Mouse (Mus musculus): ENCODE measurements around the gene Gm12789. TPM values are rescaled to one million over a fixed set of nuclear protein-coding genes. Genes with fewer than 3 reads are reported as not detected.
"Not testable (repeated sequence)": the region's sequence is repeated elsewhere in the genome, so short reads cannot be mapped to it uniquely, and the experiment has no call there.

Gm12789 gene
- total RNA-seq (2014; fragmentation: Nextera tagmentation) (not detected in 2 replicates), total RNA-seq (2017) (not detected in 2 replicates)

DNA sequence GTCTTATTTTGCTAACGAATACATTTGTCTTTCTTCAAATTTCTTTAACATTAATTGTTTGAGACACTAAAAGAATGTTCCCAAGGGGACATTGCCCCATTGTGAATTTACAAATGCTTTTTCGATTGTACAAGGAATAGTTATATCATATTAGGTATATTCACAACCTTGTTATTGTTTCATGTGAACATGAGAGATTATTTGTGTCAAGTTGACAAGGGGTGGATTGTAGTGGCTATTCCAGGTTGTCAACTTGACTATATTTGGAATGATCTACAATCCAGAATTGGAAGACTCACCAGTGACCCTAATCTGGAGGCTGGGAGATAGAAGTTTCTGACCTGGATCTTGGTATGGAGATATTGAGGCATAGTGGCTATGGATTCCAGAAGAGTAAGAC, at the start of gene Gm12789:
Gene Gm12789, plus strand, starts transcription at position 301 of the 400 bp plus-strand sequence.
- not testable (repeated sequence) for ATAC-seq (replicated peaks; ENCODE audit: poor library complexity, severe bottlenecking)

DNA sequence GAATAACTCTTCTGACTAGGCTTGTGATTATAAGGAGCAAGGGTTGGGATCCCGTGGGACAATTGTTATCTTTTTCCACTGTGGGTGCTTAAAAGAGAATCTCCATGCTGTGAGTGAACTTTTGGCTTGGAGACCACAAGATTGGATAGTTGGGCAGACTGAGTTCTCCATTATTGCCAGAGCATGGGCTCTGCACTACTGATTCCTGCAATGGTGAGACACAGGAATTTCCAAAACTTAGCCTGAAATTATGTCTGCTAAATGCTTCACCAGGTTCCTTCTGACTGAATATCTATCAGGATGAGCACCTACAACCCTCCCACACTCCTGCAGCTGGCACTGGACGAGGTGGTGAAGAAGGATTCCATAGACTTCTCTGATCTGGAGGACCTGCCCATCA, 46.3 kb upstream of the Gm12789 start, which contains the start of gene Gm12794:
Gene Gm12794, plus strand, starts transcription at position 301 of the 400 bp plus-strand sequence.
- not testable (repeated sequence) for ATAC-seq (replicated peaks; ENCODE audit: poor library complexity, severe bottlenecking)

DNA sequence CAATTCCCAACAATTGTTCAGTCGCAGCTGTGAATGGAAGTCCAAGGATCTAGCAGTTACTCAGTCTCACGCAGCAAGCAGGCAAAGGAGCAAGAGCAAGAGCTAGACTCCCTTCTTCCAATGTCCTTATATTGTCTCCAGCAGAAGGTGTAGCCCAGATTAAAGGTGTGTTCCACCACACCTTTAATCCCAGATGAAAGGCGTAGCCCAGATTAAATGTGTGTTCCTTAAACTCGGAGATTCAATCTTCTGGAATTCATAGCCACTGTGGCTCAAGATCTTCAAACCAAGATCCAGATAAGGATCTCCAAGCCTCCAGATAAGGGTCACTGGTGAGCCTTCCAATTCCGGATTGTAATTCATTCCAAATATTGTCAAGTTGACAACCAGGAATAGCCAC, 5.5 kb upstream of the Gm12789 start, which contains the start of gene Gm12790:
Gene Gm12790, minus strand, starts transcription at position 101 of the 400 bp plus-strand sequence.
- ATAC-seq (replicated peaks; ENCODE audit: poor library complexity, severe bottlenecking) = not testable (repeated sequence)

DNA sequence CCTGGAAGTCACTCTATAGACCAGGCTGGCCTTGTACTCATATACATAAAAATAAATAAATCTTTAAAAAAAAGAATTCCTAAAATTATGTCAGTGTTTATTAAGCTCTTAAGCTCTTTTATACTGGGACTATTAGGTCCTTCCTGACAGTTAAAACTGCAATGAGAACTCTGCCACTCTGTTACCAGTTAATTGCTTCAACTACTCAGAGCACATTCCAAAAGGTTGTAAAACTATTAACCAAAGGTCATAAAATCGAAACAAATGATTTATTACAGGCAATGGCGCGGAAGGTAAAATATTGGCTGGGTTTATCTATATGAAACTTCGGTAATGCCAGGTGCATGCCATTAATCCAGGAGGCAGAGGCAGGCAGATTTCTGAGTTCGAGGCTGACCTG, 748 bp upstream of the Gm12789 start:
- no peak for ATAC-seq (replicated peaks; ENCODE audit: poor library complexity, severe bottlenecking)

DNA sequence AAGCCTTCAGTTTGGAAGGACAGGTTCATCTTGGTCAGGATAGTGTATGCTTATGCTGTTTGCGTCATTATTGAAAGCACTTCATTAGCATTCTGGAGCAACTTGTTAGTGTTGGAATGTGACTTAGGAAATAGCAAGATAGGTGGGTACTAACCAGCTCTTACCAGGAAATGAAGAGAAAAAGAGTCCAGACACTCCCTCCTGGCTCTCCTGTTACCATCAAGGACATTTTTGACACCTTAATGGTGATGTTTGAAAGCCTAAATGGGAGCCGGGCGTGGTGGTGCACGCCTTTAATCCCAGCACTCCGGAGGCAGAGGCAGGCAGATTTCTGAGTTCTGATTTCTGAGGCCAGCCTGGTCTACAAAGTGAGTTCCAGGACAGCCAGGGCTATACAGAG, 11.0 kb downstream of the Gm12789 start:
- ATAC-seq (replicated peaks; ENCODE audit: poor library complexity, severe bottlenecking) = no peak

DNA sequence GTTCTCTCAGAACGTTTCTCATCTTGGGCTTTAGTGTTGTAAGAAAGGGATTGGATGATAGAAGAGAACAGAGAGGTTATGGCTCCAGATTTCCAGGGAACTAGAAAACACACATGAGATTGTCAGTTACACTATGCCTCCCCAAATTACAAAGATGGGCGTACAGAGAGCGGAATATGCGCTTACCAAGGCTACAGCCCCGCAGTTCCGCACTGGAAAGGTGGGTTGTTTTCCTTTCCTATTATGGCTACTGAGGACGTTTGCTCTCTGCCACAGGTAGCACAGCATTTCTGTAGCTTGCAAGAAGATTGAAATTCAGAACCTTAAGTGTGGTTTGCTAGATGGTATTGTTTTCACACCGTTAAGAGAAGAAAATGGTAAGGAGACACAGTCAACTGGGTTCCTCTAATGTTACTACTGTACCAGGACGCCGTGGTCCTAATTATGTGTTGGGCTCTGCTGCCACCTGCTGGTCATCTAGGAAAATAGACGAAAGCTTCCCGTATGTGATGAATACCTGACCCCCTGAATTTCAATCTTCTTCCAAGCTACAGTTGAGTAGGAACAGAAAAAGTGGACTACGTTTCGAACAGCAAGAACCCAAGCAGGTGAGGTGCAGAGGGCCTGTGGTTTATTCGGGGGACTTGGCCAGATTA, 12.0 kb downstream of the Gm12789 start:
- ATAC-seq (replicated peaks; ENCODE audit: poor library complexity, severe bottlenecking) = peak; percentile 94

DNA sequence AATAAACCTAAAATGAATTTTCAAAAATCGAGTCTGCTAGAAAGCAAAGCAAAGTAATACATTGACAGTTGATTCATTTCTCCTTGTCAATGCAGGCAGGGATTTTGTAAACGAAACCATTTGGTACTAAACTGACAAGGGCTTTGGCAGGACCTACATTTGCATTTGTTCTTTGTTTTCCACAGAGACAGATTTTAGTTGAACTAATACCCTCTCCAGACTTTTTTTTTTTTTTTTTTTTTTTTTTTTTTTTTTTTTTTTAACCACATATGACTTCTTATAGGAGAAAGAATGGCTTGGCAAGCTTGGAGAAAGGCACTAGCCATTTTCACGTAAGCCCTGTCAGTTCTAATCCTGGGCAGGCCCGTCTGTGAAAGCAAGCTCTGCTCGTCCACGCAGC, 40.2 kb downstream of the Gm12789 start:
- no peak for ATAC-seq (replicated peaks; ENCODE audit: poor library complexity, severe bottlenecking)

Other genes starting within 250 kb of the Gm12789 start
- gene B020004J07Rik, start 142.6 kb upstream of the Gm12789 start, total RNA-seq (2014; fragmentation: Nextera tagmentation) = not detected in 2 replicates
- gene B020004J07Rik, start 142.6 kb upstream of the Gm12789 start, total RNA-seq (2017) = not detected in 2 replicates
- gene C130073F10Rik, start 92.8 kb upstream of the Gm12789 start, total RNA-seq (2014; fragmentation: Nextera tagmentation) = not detected in 2 replicates
- gene C130073F10Rik, start 92.8 kb upstream of the Gm12789 start, total RNA-seq (2017) = not detected in 2 replicates
- gene Gm12800, start 77.5 kb upstream of the Gm12789 start, total RNA-seq (2014; fragmentation: Nextera tagmentation) = not detected in 2 replicates
- not detected in 2 replicates for gene Gm12800, start 77.5 kb upstream of the Gm12789 start, total RNA-seq (2017)
- gene Gm12794, start 46.2 kb upstream of the Gm12789 start, total RNA-seq (2014; fragmentation: Nextera tagmentation) = not detected in 2 replicates
- not detected in 2 replicates for gene Gm12794, start 46.2 kb upstream of the Gm12789 start, total RNA-seq (2017)
- not detected in 2 replicates for gene Gm12790, start 5.6 kb upstream of the Gm12789 start, total RNA-seq (2014; fragmentation: Nextera tagmentation)
- gene Gm12790, start 5.6 kb upstream of the Gm12789 start, total RNA-seq (2017) = not detected in 2 replicates
- 6.1 and 11.4 TPM in 2 replicates for gene Pde4b, start 100.9 kb downstream of the Gm12789 start, total RNA-seq (2014; fragmentation: Nextera tagmentation)
- gene Pde4b, start 100.9 kb downstream of the Gm12789 start, total RNA-seq (2017) = 10.3 and 16.2 TPM in 2 replicates